Mouse (Mus musculus) heart, adult 18-20 months (tissue): ENCODE results near the gene Atf1. TPM values are rescaled to one million over a fixed set of nuclear protein-coding genes. Genes with fewer than 3 reads are reported as not detected.
"Not testable (repeated sequence)": the region's sequence is repeated elsewhere in the genome, so short reads cannot be mapped to it uniquely, and the experiment has no call there.

Experiments used
- DNase-seq, 2 experiments: peaks; one replicate each; pipeline ENCODE4 v3.0.0; 2021 to 2022; ENCODE audit warnings: mixed read lengths in 1 of 2
- total RNA-seq, 2 experiments: library from RNA; stranded (reverse); gene quantifications; 2 replicates each; pipeline ENCODE4 v1.2.3; 2021

Atf1 gene
- total RNA-seq, 2 experiments from 2014 or later: 52.5 to 53.5 TPM

- no peak for DNase-seq
Measured at GRCm38 (mm10) chr15:100258646-100259425, 31.2 kb downstream of the Atf1 start.

GRCm38 (mm10) chr15:100260351-100260750 lies 32.7 kb downstream of the Atf1 start:
- DNase-seq: not testable (repeated sequence)

GRCm38 (mm10) chr15:100263246-100263905 lies 35.8 kb downstream of the Atf1 start:
- DNase-seq: peak in 1 of 2 experiments; percentile 35

DNA sequence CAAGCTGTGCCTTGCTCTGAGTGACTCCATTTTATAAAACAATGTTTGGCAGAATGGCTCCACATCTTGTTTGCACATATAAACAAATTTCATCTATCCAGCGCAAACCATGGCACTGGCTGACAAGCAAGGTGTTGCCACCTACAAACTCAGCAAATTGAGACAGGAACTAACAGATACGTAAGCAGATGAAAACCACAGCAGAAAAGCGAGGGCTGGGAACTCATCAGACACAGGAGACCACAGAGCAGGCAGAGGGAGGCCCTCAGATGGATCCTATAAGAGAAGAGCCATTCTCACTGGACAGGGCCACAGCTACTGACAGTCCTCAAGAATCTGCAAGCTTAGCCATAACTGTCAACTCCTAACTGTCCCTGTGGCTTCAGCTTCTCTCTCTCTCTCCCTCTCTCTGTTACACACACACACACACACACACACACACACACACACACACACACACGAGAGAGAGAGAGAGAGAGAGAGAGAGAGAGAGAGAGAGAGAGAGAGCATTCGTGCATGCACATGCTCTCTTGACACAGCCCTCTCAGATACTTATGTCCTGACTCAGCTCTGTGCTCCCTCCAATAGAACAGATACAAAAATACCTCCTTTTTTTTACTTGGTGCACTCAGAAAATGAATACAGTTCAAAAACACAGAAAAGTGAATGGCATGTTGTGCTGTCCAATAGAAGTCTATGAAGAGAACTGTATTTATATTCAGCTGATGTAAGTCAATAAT lies 38.1 kb downstream of the Atf1 start:
- DNase-seq: no peak

DNA sequence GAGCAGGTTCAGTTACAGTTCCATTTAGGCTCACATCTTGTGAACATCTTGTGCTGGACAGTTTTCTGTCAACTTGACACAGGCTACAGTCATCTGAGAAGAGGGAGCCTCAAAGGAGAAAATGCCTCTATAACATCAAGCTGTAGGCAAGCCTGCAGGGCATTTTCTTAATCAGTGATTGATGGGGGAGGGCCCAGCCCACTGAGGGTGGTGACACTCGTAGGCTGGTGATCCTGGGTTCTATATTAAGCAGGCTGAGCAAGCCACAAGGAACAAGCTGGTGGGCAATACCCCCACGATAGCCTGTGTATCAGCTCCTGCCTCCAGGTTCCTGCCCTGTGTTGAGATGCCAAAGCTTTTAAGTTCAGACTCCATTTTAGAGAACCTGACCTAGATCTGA lies 41.3 kb downstream of the Atf1 start:
- no peak for DNase-seq

GRCm38 (mm10) chr15:100269776-100270175 lies 42.2 kb downstream of the Atf1 start:
- no peak for DNase-seq

GRCm38 (mm10) chr15:100270609-100271008 lies 43.0 kb downstream of the Atf1 start:
- DNase-seq: not testable (repeated sequence)

- no peak for DNase-seq
Measured at GRCm38 (mm10) chr15:100271411-100271810, 43.8 kb downstream of the Atf1 start.

GRCm38 (mm10) chr15:100273791-100274308 lies 46.2 kb downstream of the Atf1 start:
- not testable (repeated sequence) for DNase-seq

GRCm38 (mm10) chr15:100274790-100275559 lies 47.4 kb downstream of the Atf1 start:
- no peak for DNase-seq

- no peak for DNase-seq
Measured at GRCm38 (mm10) chr15:100276403-100276802, 48.8 kb downstream of the Atf1 start.

- no peak for DNase-seq
Measured at GRCm38 (mm10) chr15:100277586-100277985, 50.0 kb downstream of the Atf1 start.

- DNase-seq: no peak
Measured at GRCm38 (mm10) chr15:100280626-100281025, 53.0 kb downstream of the Atf1 start, which contains the start of gene Tmprss12. Gene Tmprss12, plus strand, starts transcription at chr15:100280837.

- no peak for DNase-seq
Measured at GRCm38 (mm10) chr15:100288980-100289379, 61.4 kb downstream of the Atf1 start.

DNA sequence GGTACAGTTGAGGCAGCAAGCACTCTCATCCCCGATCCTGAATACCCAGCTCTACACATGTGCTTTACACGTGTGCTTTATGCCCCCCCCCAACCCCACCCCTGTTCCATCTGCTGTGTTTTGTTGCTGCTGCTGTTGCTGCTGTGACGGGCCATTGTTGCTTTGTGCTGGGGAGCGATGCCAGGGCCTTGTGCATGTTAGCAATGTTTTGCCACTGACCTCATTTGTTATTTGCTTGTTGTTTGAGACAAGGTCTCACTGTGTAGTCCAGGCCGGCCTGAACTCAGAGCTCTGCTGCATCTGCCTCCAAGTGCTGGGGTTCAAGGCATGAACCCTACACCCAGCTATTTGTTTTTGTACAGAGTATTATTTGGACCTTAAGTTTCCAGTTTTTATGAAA lies 63.2 kb downstream of the Atf1 start:
- DNase-seq: no peak

DNA sequence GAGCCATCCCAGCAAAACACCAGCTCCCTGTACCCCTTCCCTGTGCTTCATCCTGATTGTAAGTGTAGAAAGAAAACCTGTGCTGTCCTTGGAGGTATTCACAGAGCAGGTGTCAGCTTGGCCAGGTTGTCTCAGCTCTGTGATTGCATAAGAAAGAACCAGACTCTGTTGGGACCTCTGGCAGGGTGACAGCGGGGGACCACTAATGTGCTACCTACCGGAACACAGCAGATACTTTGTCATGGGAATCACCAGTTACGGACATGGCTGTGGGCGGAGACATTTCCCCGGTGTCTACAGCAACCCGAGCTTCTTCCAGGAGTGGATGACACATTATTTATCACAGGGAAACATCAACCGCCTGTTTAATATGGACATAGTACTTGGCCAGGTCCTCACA lies 64.7 kb downstream of the Atf1 start:
- DNase-seq: no peak

DNA sequence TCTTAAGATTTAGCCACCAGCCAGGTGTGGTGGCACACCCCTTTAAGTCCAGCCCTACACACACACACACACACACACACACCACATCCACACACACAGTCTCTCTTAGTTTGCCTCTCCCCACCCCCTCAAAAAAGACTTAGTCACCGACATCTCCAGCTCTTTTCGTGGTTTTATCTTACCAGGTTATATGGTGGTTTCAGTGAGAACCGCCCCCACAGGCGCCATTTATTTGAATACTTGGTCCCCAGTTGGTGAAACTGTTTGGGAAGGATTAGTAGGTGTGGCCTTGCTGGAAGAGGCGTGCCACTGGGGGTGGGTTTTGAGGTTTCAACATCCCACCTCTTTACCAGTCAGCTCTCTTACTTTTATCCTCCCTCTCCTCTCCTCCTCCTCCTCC lies 70.2 kb downstream of the Atf1 start:
- DNase-seq: no peak

- DNase-seq: no peak
Measured at GRCm38 (mm10) chr15:100300499-100300898, 72.9 kb downstream of the Atf1 start.

- DNase-seq: peak in 1 of 2 experiments; percentile 15
Measured at GRCm38 (mm10) chr15:100301556-100301955, 73.9 kb downstream of the Atf1 start.

DNA sequence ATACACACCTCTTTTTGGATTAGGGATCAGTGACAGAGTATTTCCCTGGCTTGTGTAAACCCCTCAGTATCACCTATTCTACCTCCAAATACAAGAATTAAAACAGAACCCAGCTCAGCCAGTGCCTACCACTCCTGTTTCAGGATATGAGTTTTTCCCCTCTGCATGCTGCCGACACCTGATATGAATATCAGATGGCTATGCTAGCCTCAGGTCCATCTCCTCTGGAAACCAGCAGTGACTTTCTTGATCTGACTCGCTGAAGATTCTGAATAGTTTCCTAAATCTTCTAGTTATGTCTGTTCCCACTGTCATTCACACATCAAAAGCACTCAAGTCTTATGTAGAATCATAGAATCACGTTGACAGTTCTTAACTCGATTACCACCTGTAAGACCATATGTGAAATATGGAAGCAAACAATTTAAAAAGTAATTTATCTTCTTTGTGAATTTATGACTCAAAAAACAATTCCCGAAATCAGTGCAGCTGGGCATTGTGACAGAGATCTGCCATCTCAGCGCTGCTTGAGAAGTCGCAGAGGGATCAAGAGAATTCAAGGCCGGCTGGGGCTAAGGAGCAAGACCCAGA lies 75.9 kb downstream of the Atf1 start:
- peak in 1 of 2 experiments; percentile 29 for DNase-seq
